Mouse (Mus musculus): ENCODE results near the gene Perm1. TPM values are rescaled to one million over a fixed set of nuclear protein-coding genes. Genes with fewer than 3 reads are reported as not detected.

Perm1 gene
- polyA plus RNA-seq, 1 experiment = 9.5 TPM

DNA sequence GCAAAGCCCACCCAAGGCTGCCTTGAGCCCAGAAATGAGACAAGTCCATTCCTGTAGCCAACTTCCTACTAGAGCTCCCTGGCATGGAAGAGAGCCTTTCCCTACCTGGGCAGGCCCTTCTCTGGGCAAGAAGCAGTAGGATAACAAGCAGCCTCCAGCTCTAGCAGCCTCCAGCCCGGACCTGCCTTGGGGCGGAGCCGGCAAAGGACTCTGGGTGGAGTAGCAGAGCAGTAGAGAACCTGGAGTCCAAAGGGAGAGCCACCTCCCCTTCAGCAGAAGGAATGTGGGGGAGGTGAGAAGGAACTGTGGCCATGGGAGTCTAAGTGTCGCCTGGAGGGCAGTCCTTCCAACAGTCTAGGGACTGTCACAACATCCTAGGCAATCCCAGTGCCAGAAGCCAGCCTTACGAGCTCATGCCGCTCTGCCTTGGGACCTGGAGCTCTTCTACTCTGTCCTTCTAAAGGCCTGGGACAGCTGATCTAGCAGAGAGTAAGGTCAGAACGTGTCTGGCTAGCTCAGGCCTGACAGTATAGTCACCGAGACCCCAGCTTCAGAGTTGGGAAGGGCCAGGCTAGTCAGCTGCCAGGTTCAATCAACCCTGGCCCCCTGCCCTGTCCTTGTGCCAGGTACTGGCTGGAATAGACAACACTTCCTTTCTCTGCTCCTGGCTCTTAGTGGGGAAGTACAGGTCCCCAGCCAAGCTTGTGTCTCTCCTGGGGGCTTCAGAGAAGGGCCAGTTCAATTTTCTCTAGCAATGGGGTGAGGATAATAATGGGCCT is 23.1 kb upstream of the Perm1 start:
- no peak for DNase-seq
- TF ChIP-seq POLR2A (IDR thresholded peaks at IDR 0.05; ENCODE audit: control insufficient read depth, extremely low read depth, insufficient read depth, low read length, poor library complexity) = no peak
- no peak for TF ChIP-seq CTCF (IDR thresholded peaks at IDR 0.05; ENCODE audit: borderline replicate concordance, control insufficient read depth, extremely low read depth, insufficient read depth, low read length, poor library complexity)
- Histone ChIP-seq H3K4me1 (replicated peaks; ENCODE audit: control insufficient read depth, insufficient read depth, low read length) (peaks cover 9% of the 10 kb centered on the region), H3K36me3 (ENCODE audit: control insufficient read depth, insufficient read depth, low read length) (no peaks in the 10 kb centered on the region), H3K27ac (ENCODE audit: control insufficient read depth, insufficient read depth, low read length) (no peak overlapping the region), H3K4me3 (ENCODE audit: control insufficient read depth, insufficient read depth, low read length) (no peak overlapping the region), H3K27me3 (ENCODE audit: control insufficient read depth, insufficient read depth, low read length) (peaks cover 4% of the 10 kb centered on the region)
- 91% methylated on average over 8 of the region's 8 CpGs for WGBS

DNA sequence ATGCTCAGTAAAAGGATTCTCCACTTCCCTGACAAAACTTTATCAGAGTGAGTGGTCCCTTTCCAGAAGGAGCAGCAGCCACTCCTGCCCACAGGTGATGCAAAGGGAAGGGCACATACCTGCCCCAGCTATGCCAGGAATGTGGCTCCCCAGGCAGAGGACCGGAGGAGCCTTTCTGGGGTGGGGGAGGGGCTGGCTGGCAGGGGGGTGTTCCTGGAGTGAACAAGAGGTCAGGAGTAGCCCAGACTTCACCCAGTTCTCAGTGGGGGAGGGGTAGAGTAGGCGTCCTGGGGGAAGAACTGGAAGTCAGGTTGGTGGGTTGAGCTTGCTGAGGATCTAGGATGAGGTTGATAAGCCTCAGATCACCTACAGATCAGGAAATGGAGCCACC is 22.5 kb upstream of the Perm1 start:
- TF ChIP-seq CTCF (IDR thresholded peaks at IDR 0.05; ENCODE audit: borderline replicate concordance, control insufficient read depth, extremely low read depth, insufficient read depth, low read length, poor library complexity) (no peak), POLR2A (IDR thresholded peaks at IDR 0.05; ENCODE audit: control insufficient read depth, extremely low read depth, insufficient read depth, low read length, poor library complexity) (no peak)
- 85% methylated on average over 2 of the region's 2 CpGs for WGBS
- no peak for DNase-seq
- no peak overlapping the region for H3K27ac ChIP-seq (ENCODE audit: control insufficient read depth, insufficient read depth, low read length)
- H3K4me1 ChIP-seq (replicated peaks; ENCODE audit: control insufficient read depth, insufficient read depth, low read length) = peaks cover 12% of the 10 kb centered on the region
- peaks cover 4% of the 10 kb centered on the region for H3K27me3 ChIP-seq (ENCODE audit: control insufficient read depth, insufficient read depth, low read length)
- H3K4me3 ChIP-seq (ENCODE audit: control insufficient read depth, insufficient read depth, low read length) = no peak overlapping the region
- H3K36me3 ChIP-seq (ENCODE audit: control insufficient read depth, insufficient read depth, low read length) = no peaks in the 10 kb centered on the region

DNA sequence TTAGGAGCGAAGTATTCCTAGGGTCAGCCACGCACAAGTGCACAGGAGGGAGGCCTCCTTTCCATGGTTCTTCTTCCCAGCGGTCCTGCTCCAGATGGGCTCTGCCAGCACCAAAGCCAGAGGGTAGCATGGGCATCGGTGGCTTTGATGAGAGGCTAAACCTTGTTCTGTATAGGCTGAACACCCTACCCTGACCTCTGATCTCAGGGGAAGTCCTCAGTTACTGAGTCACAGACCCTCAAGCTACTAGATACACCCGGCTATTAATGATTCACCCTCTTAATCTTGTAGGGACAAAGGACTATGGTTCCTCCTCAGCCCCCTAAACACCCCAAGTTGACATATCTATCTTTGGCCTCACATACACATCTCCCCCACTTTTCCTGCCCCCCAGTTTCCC is 21.8 kb upstream of the Perm1 start:
- 92% methylated on average over 5 of the region's 5 CpGs for WGBS
- peaks cover 12% of the 10 kb centered on the region for H3K4me1 ChIP-seq (replicated peaks; ENCODE audit: control insufficient read depth, insufficient read depth, low read length)
- H3K36me3 ChIP-seq (ENCODE audit: control insufficient read depth, insufficient read depth, low read length) = no peaks in the 10 kb centered on the region
- TF ChIP-seq CTCF (IDR thresholded peaks at IDR 0.05; ENCODE audit: borderline replicate concordance, control insufficient read depth, extremely low read depth, insufficient read depth, low read length, poor library complexity) (no peak), POLR2A (IDR thresholded peaks at IDR 0.05; ENCODE audit: control insufficient read depth, extremely low read depth, insufficient read depth, low read length, poor library complexity) (no peak)
- H3K4me3 ChIP-seq (ENCODE audit: control insufficient read depth, insufficient read depth, low read length) = no peak overlapping the region
- H3K27me3 ChIP-seq (ENCODE audit: control insufficient read depth, insufficient read depth, low read length) = peaks cover 4% of the 10 kb centered on the region
- DNase-seq = no peak
- H3K27ac ChIP-seq (ENCODE audit: control insufficient read depth, insufficient read depth, low read length) = no peak overlapping the region

DNA sequence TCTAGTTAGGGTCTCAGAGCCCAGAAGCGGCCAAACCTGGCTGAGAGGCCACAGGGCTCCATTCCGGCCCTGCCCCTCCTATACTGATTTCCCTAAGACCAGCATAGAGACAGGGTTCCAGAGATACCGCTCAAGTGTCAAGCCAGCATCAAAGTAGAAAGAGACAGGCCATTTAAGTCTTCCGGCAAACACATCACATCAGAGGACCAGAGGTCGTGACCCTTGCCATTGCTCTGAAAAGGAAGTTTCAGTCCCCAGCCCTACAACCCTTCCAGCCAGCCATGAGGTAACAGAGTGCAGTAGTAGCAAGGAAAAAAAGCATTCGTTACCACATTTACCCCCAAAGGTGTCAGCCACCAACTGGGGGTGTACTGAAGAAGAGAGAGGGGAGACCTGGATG is 21.3 kb upstream of the Perm1 start:
- no peaks in the 10 kb centered on the region for H3K36me3 ChIP-seq (ENCODE audit: control insufficient read depth, insufficient read depth, low read length)
- H3K27me3 ChIP-seq (ENCODE audit: control insufficient read depth, insufficient read depth, low read length) = peaks cover 4% of the 10 kb centered on the region
- no peak overlapping the region for H3K27ac ChIP-seq (ENCODE audit: control insufficient read depth, insufficient read depth, low read length)
- TF ChIP-seq POLR2A (IDR thresholded peaks at IDR 0.05; ENCODE audit: control insufficient read depth, extremely low read depth, insufficient read depth, low read length, poor library complexity) = no peak
- no peak for TF ChIP-seq CTCF (IDR thresholded peaks at IDR 0.05; ENCODE audit: borderline replicate concordance, control insufficient read depth, extremely low read depth, insufficient read depth, low read length, poor library complexity)
- peaks cover 12% of the 10 kb centered on the region for H3K4me1 ChIP-seq (replicated peaks; ENCODE audit: control insufficient read depth, insufficient read depth, low read length)
- no peak for DNase-seq
- H3K4me3 ChIP-seq (ENCODE audit: control insufficient read depth, insufficient read depth, low read length) = no peak overlapping the region
- WGBS = 93% methylated on average over 6 of the region's 6 CpGs

DNA sequence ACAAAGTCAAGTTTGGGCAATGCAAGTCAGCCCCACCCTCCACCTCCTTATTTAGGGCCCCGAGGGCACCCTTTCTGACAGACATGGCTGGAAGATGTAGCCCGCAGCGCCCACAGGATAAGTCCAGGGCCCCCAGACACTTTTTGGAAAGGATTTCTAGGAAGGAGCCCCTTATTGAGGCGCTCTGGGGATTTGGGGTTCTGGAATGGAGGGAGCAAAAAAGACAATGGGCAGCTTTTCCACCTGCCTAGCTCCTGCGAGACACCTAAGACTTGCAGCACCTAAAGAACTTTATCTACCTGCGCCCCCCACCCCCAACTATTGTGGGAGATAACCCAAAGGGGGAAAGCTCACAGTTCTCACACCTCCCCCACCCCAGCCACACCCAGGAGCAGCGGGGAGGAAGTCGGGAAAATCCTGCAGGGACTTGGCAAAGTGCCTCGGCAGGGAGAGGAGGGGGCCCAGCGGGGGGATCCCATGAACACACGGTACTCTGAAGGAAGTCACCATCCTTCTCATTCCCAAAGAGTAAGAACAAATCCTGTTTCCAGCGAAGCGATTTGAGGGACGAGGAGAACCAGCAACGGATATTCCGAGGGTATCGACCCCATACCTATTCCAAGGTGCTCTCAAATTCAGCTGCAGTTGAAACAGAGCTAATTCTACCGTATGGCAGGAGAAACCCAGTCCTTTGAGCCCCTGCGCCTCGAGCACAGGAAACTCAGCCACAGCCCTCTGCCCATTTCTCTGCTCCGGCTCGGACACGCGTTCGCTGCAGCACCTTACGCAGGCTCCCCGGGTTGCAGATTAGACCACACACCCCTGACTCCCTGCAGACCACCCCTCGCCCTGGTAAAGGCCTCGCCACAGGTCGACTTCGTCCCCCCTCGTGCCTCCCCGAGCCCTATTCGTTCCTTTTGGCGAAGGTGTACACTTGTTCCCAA is 19.5 kb upstream of the Perm1 start:
- H3K4me3 ChIP-seq (ENCODE audit: control insufficient read depth, insufficient read depth, low read length) = peak overlapping the region; percentile 53
- H3K4me1 ChIP-seq (replicated peaks; ENCODE audit: control insufficient read depth, insufficient read depth, low read length) = peaks cover 22% of the 10 kb centered on the region
- H3K27ac ChIP-seq (ENCODE audit: control insufficient read depth, insufficient read depth, low read length) = no peak overlapping the region
- no peaks in the 10 kb centered on the region for H3K36me3 ChIP-seq (ENCODE audit: control insufficient read depth, insufficient read depth, low read length)
- 19% methylated on average over 35 of the region's 35 CpGs for WGBS
- no peak for TF ChIP-seq POLR2A (IDR thresholded peaks at IDR 0.05; ENCODE audit: control insufficient read depth, extremely low read depth, insufficient read depth, low read length, poor library complexity)
- peaks cover 4% of the 10 kb centered on the region for H3K27me3 ChIP-seq (ENCODE audit: control insufficient read depth, insufficient read depth, low read length)
- DNase-seq = peak; percentile 19

DNA sequence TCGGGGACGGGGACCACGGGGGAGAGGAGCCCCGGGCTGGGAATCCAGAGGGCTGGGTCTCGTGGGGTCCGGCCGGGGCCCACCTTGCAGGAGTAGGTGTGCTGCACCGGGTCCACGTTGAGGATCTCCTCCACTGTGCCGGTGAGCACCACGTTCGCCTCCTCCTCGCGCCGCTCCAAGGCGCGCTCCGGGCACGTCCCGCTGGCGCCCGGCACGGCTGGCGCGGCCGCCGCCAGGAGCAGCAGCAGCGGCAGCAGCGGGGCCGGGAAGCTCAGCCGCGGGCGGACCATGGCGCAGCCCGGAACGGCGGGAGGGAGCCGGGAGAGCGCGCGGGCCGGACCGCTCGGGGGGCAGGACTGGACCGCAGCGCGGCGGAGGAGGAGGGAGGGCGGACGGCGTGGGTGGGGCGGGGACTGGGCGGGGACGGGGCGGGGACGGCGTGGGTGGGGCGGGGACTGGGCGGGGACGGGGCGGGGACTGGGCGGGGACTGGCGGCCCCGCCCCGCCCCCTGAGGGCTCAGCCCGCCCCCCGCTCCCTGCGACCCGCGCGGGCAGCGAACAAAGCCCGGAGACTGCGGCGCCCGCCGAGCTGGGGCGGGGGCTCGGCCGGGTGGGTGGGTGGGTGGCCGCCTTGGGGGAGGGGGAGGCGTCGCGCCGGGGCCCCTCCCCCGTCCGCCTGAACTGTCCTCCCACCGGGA is 18.4 kb upstream of the Perm1 start, which contains the start of gene Agrn:
Gene Agrn, minus strand, starts transcription at position 358 of the 698 bp plus-strand sequence.
- Histone ChIP-seq H3K27me3 (ENCODE audit: control insufficient read depth, insufficient read depth, low read length) (peaks cover 4% of the 10 kb centered on the region), H3K4me3 (ENCODE audit: control insufficient read depth, insufficient read depth, low read length) (peak within 1 kb of the TSS; percentile 53), H3K4me1 (replicated peaks; ENCODE audit: control insufficient read depth, insufficient read depth, low read length) (peaks cover 23% of the 10 kb centered on the region), H3K27ac (ENCODE audit: control insufficient read depth, insufficient read depth, low read length) (no peak within 1 kb of the TSS), H3K36me3 (ENCODE audit: control insufficient read depth, insufficient read depth, low read length) (no peaks in the 10 kb centered on the region)
- TF ChIP-seq CTCF (IDR thresholded peaks at IDR 0.05; ENCODE audit: borderline replicate concordance, control insufficient read depth, extremely low read depth, insufficient read depth, low read length, poor library complexity) (no peak), POLR2A (IDR thresholded peaks at IDR 0.05; ENCODE audit: control insufficient read depth, extremely low read depth, insufficient read depth, low read length, poor library complexity) (no peak)
- DNase-seq = peak; percentile 47
- WGBS = under 1% methylated on average over 71 of the region's 88 CpGs
